Mouse (Mus musculus): ENCODE results near the gene Zbtb8os. TPM values are rescaled to one million over a fixed set of nuclear protein-coding genes. Genes with fewer than 3 reads are reported as not detected.

The Zbtb8os gene
- 21.0 and 23.1 TPM in 2 replicates for polyA plus RNA-seq (2015; fragmentation: Nextera tagmentation; extraction: Ambion mirVana)

GRCm38 (mm10) chr4:129335216-129336074 is at the start of gene Zbtb8os, which contains the start of gene Rbbp4:
Gene Zbtb8os (plus strand): TSS chr4:129335695.
Gene Rbbp4 (minus strand): TSS chr4:129335370.

GRCm38 (mm10) chr4:129287472-129287981 is 48.0 kb upstream of the Zbtb8os start, which contains the start of gene Sync:
Gene Sync (plus strand): TSS chr4:129287617.

GRCm38 (mm10) chr4:129377601-129378390 is 42.3 kb downstream of the Zbtb8os start, which contains the start of gene Zbtb8a:
Gene Zbtb8a (minus strand): TSS chr4:129378116.

Other genes with a start within 250 kb of the Zbtb8os start
- gene Tmem54, start 230.1 kb upstream of the Zbtb8os start, polyA plus RNA-seq (2015; fragmentation: Nextera tagmentation; extraction: Ambion mirVana): 0.28 and 0.37 TPM in 2 replicates
- gene Hpca, start 213.7 kb upstream of the Zbtb8os start, polyA plus RNA-seq (2015; fragmentation: Nextera tagmentation; extraction: Ambion mirVana): 234 and 265 TPM in 2 replicates
- gene Fndc5, start 198.7 kb upstream of the Zbtb8os start, polyA plus RNA-seq (2015; fragmentation: Nextera tagmentation; extraction: Ambion mirVana): 45.9 and 59.1 TPM in 2 replicates
- 13.1 TPM in 2 replicates for gene S100pbp, start 146.0 kb upstream of the Zbtb8os start, polyA plus RNA-seq (2015; fragmentation: Nextera tagmentation; extraction: Ambion mirVana)
- gene Yars, start 145.9 kb upstream of the Zbtb8os start, polyA plus RNA-seq (2015; fragmentation: Nextera tagmentation; extraction: Ambion mirVana): 83.2 and 104 TPM in 2 replicates
- 4.8 and 5.7 TPM in 2 replicates for gene C77080, start 74.3 kb upstream of the Zbtb8os start, polyA plus RNA-seq (2015; fragmentation: Nextera tagmentation; extraction: Ambion mirVana)
- gene Sync, start 48.1 kb upstream of the Zbtb8os start, polyA plus RNA-seq (2015; fragmentation: Nextera tagmentation; extraction: Ambion mirVana): 3.4 TPM in 2 replicates
- gene Rbbp4, start 325 bp upstream of the Zbtb8os start, polyA plus RNA-seq (2015; fragmentation: Nextera tagmentation; extraction: Ambion mirVana): 186 and 200 TPM in 2 replicates
- gene Zbtb8a, start 42.4 kb downstream of the Zbtb8os start, polyA plus RNA-seq (2015; fragmentation: Nextera tagmentation; extraction: Ambion mirVana): 14.9 and 16.7 TPM in 2 replicates
- gene Zbtb8b, start 105.2 kb downstream of the Zbtb8os start, polyA plus RNA-seq (2015; fragmentation: Nextera tagmentation; extraction: Ambion mirVana): 11.3 and 12.0 TPM in 2 replicates
- 24.4 and 26.3 TPM in 2 replicates for gene Bsdc1, start 125.9 kb downstream of the Zbtb8os start, polyA plus RNA-seq (2015; fragmentation: Nextera tagmentation; extraction: Ambion mirVana)
- gene Tssk3, start 155.3 kb downstream of the Zbtb8os start, polyA plus RNA-seq (2015; fragmentation: Nextera tagmentation; extraction: Ambion mirVana): 0.60 and 0.62 TPM in 2 replicates
- gene Fam229a, start 155.5 kb downstream of the Zbtb8os start, polyA plus RNA-seq (2015; fragmentation: Nextera tagmentation; extraction: Ambion mirVana): 3.1 and 4.1 TPM in 2 replicates
- gene Marcksl1, start 177.9 kb downstream of the Zbtb8os start, polyA plus RNA-seq (2015; fragmentation: Nextera tagmentation; extraction: Ambion mirVana): 1,475 and 1,521 TPM in 2 replicates
- gene Hdac1, start 207.0 kb downstream of the Zbtb8os start, polyA plus RNA-seq (2015; fragmentation: Nextera tagmentation; extraction: Ambion mirVana): 67.7 and 69.6 TPM in 2 replicates
- 10.8 and 13.8 TPM in 2 replicates for gene Lck, start 237.9 kb downstream of the Zbtb8os start, polyA plus RNA-seq (2015; fragmentation: Nextera tagmentation; extraction: Ambion mirVana)
- gene Fam167b, start 242.9 kb downstream of the Zbtb8os start, polyA plus RNA-seq (2015; fragmentation: Nextera tagmentation; extraction: Ambion mirVana): 0.25 and 0.43 TPM in 2 replicates